Mouse (Mus musculus): ENCODE data around the gene Pgpep1l.

The Pgpep1l gene

GRCm38 (mm10) chr7:68213842-68214241 lies 50.2 kb downstream of the Pgpep1l start:
- DNase-seq (ENCODE audit: low spot score) = no peak

GRCm38 (mm10) chr7:68211883-68212282 lies 52.1 kb downstream of the Pgpep1l start:
- DNase-seq (ENCODE audit: low spot score) = no peak

DNA sequence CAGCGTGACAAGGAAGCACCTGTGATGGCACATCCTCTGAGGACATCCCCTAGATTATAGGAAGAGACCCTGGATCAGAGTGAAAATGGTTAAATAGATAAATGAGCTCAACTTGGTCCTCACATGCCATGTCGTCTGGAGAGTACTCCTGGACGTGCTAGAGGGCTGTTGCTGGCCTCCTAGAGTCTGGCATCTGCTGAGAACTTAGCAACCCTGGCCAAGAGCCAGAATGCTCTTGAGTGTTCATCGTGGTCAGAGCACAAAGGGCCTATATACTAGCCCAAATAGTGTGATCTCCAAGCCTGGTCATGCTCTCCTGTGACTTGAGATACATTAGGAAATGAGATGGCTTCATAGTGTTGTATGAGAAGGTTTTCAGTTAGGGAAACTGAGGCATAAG lies 53.6 kb downstream of the Pgpep1l start:
- DNase-seq (ENCODE audit: low spot score) = no peak

- no peak for DNase-seq (ENCODE audit: low spot score)
Measured at GRCm38 (mm10) chr7:68209039-68209438, 55.0 kb downstream of the Pgpep1l start.

- DNase-seq (ENCODE audit: low spot score) = no peak
Measured at GRCm38 (mm10) chr7:68205776-68206427, 58.1 kb downstream of the Pgpep1l start.

DNA sequence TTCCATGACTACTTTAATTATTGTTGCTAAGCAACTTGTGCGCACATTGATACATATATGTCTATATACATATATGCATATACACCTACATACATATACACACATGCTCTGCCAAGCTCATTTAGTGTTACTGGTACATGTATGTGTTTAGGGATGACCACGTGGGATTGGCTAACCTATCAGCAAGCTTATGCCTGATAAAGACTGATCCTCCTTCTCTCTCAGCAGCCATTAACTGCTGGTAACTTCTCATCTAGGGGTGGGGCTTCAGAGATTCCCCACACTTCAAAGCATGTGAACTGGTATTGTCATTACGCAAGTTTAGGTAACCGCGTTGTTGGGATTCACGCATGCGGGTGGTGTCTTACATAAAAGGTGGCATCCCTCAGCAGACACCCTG lies 64.4 kb downstream of the Pgpep1l start:
- DNase-seq (ENCODE audit: low spot score) = no peak

GRCm38 (mm10) chr7:68193958-68194695 lies 69.9 kb downstream of the Pgpep1l start:
- no peak for DNase-seq (ENCODE audit: low spot score)

DNA sequence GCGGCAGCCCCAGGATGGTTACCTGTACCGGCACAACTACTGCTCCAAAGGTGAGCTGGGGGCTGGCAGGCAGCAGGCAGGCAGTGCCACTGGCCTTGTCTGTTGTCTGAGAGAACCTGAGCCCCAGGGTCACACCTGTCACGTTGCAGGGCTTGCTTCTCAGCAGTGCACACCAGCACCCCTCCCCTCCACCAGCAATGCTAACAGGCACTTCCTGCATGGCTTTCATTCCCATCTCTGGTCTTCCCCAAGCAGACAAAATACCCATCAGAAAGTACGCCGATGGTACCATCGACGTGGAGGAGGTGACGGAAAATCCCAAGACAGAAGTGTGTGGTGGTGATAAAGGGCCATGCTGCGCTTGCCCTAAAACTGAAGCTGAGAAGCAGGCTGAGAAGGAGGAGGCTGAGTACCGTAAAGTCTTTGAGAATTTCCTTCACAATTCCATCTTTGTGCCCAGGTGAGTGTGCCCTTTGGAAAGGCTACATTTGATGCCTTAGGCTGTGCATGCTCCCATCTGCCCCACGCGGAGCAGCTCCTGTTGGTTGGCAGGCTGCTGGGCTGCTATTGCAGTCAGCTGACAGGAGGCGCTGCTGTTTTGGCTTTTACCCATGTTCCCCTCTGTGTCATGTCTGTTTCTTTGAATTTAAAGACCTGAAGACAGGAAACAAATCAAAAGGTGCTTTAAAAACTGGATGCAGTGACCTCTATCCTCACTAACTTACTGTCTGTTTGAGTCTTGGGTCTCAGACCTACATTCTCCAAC lies 74.2 kb downstream of the Pgpep1l start:
- no peak for DNase-seq (ENCODE audit: low spot score)

- no peak for DNase-seq (ENCODE audit: low spot score)
Measured at GRCm38 (mm10) chr7:68189211-68189610, 74.8 kb downstream of the Pgpep1l start.

All from adipocyte (in vitro differentiated cells).